17 mouse cellular contexts compared by ENCODE assay signal in the genomic region with DNA sequence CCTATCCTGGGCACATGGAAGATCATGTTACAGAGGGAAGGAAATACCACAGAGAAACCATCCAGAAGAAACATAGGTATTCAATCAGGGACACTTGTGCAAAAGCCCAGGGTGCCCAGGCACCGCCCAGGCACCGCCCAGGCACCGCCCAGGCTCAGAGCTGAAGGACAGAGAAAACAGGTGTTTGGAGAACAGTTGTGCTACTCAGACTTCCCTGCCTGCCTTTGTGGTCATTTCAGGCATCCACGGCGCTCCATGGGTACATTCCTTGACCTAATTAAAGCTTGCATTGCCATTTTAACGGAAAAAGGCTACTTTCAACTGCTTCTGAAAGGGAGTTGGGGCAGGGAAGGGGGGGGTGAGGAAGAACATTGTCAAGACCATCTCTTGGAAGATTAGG. TPM values are rescaled to one million over a fixed set of nuclear protein-coding genes. Genes with fewer than 3 reads are reported as not detected.
A peak's percentile ranks its signal among the peaks of the same experiment; 100 is the strongest.
DNase-seq lines count a peak whose midpoint lies in the region; ATAC-seq and TF ChIP-seq lines count a peak whose summit lies in the region.
"Had no signal": no experiment of that assay in that cellular context is flagged by ENCODE, and none has a peak within 500 bp of the region (broad histone marks: within the 10 kb centered on the region; RNA-seq: fewer than 3 reads in every experiment).

No protein-coding gene starts in this region.

- H3K4me1 ChIP-seq in hindbrain, embryonic 10.5 days (replicated peaks): peaks cover 12% of the 10 kb centered on the region
- H3K4me1 ChIP-seq in hindbrain, embryonic 14.5 days (replicated peaks; ENCODE audit: control insufficient read depth, insufficient read depth, low read length): no peaks in the 10 kb centered on the region
- no peaks in the 10 kb centered on the region for H3K4me1 ChIP-seq in ES-Bruce4 (ENCODE audit: control insufficient read depth, insufficient read depth, low read length)
- H3K4me1 ChIP-seq in limb, embryonic 12.5 days (replicated peaks): peaks cover 10% of the 10 kb centered on the region
- H3K4me1 ChIP-seq: hindbrain, embryonic 12.5 days; liver, embryonic 12.5 days had no signal

- no peak for TF ChIP-seq POLR2A in ES-Bruce4 (IDR thresholded peaks at IDR 0.05; ENCODE audit: insufficient read depth, low read length)

- no peaks in the 10 kb centered on the region for H3K36me3 ChIP-seq in hindbrain, embryonic 10.5 days
- no peaks in the 10 kb centered on the region for H3K36me3 ChIP-seq in hindbrain, embryonic 14.5 days (replicated peaks; ENCODE audit: control insufficient read depth, insufficient read depth)
- H3K36me3 ChIP-seq in ES-Bruce4 (ENCODE audit: control insufficient read depth, insufficient read depth, low read length, poor library complexity, severe bottlenecking): no peaks in the 10 kb centered on the region
- no peaks in the 10 kb centered on the region for H3K36me3 ChIP-seq in limb, embryonic 12.5 days
- H3K36me3 ChIP-seq: embryonic facial prominence, embryonic 13.5 days; forebrain, embryonic 10.5 days; hindbrain, embryonic 12.5 days; liver, embryonic 12.5 days had no signal

- CTCF ChIA-PET in Patski (lab: Charles Lee): no interaction called here

- in situ Hi-C loops in Patski (cut with MboI; ENCODE audit: low pct_unique_long_range_greater_than_20kb): no loop called here

- 49% methylated on average over 6 of the region's 6 CpGs for WGBS in hindbrain, embryonic 10.5 days
- WGBS in hindbrain, embryonic 14.5 days: 48% methylated on average over 6 of the region's 6 CpGs
- 30% methylated on average over 6 of the region's 6 CpGs for WGBS in limb, embryonic 12.5 days

- no peak for ATAC-seq in hindbrain, embryonic 14.5 days (ENCODE audit: low FRiP score)
- peak; percentile 12 for ATAC-seq in Patski
- no peak for ATAC-seq in limb, embryonic 12.5 days (ENCODE audit: insufficient number of reproducible peaks, insufficient read depth, low FRiP score, low TSS enrichment, low read depth)
- no peak for ATAC-seq in CD4-positive, CD25-positive, alpha-beta regulatory T cell, adult 4 months
- ATAC-seq: liver, embryonic 12.5 days had no signal

- TF ChIP-seq CTCF in ES-Bruce4 (IDR thresholded peaks at IDR 0.05; ENCODE audit: low read depth, low read length) (no peak), Patski (IDR thresholded peaks at IDR 0.05) (no peak)

- DNase-seq in hindbrain, embryonic 10.5 days (ENCODE audit: low spot score): no peak
- DNase-seq in hindbrain, embryonic 14.5 days (ENCODE audit: low spot score): no peak
- DNase-seq in Patski (ENCODE audit: low read depth, low spot score): no peak
- DNase-seq in cerebellum, adult 9-10 months: no peak
- DNase-seq: adrenal gland, postnatal 25 days; cerebellum, postnatal 10 days; heart, adult 2 months; kidney, adult 11 months; thymus, adult 2 months had no signal

- POLR2A ChIA-PET in Patski (lab: Charles Lee): no interaction called here

- no peak overlapping the region for H3K9ac ChIP-seq in hindbrain, embryonic 14.5 days
- no peak overlapping the region for H3K9ac ChIP-seq in ES-Bruce4 (ENCODE audit: low read depth, poor library complexity, severe bottlenecking)
- no peak overlapping the region for H3K9ac ChIP-seq in limb, embryonic 12.5 days (replicated peaks)
- H3K9ac ChIP-seq: embryonic facial prominence, embryonic 13.5 days; hindbrain, embryonic 12.5 days; liver, embryonic 12.5 days had no signal

- peak; percentile 68; the same call in 1 of the 2 replicates for TF ChIP-seq EP300 in ES-Bruce4 (IDR thresholded peaks at IDR 0.05; ENCODE audit: insufficient read depth, low read depth, low read length)

- H3K4me3 ChIP-seq in hindbrain, embryonic 10.5 days: no peak overlapping the region
- H3K4me3 ChIP-seq in hindbrain, embryonic 14.5 days (replicated peaks; ENCODE audit: low read length): no peak overlapping the region
- H3K4me3 ChIP-seq in ES-Bruce4 (ENCODE audit: low read depth, low read length): no peak overlapping the region
- H3K4me3 ChIP-seq in limb, embryonic 12.5 days (replicated peaks): no peak overlapping the region
- H3K4me3 ChIP-seq: embryonic facial prominence, embryonic 13.5 days; forebrain, embryonic 10.5 days; heart, adult 2 months; hindbrain, embryonic 12.5 days; liver, embryonic 12.5 days had no signal

- 0 out of 2 replicates have a peak overlapping the region, but pooled peaks have one; percentile 2 for H3K27ac ChIP-seq in hindbrain, embryonic 10.5 days
- no peak overlapping the region for H3K27ac ChIP-seq in hindbrain, embryonic 14.5 days
- H3K27ac ChIP-seq in ES-Bruce4 (ENCODE audit: insufficient read depth, low read length): no peak overlapping the region
- peak overlapping the region; percentile 35; the same call in 1 of the 2 replicates for H3K27ac ChIP-seq in limb, embryonic 12.5 days
- H3K27ac ChIP-seq: embryonic facial prominence, embryonic 13.5 days; forebrain, embryonic 10.5 days; heart, adult 2 months; hindbrain, embryonic 12.5 days; liver, embryonic 12.5 days had no signal

- H3K9me3 ChIP-seq in hindbrain, embryonic 10.5 days: no peaks in the 10 kb centered on the region; the same call in 1 of the 2 replicates
- no peaks in the 10 kb centered on the region for H3K9me3 ChIP-seq in hindbrain, embryonic 14.5 days (ENCODE audit: control insufficient read depth, low read length)
- H3K9me3 ChIP-seq in ES-Bruce4 (replicated peaks; ENCODE audit: control insufficient read depth, insufficient read depth, low read length, poor library complexity, severe bottlenecking): no peaks in the 10 kb centered on the region
- no peaks in the 10 kb centered on the region; the same call in 1 of the 2 replicates for H3K9me3 ChIP-seq in limb, embryonic 12.5 days
- H3K9me3 ChIP-seq: embryonic facial prominence, embryonic 13.5 days; forebrain, embryonic 10.5 days; hindbrain, embryonic 12.5 days; liver, embryonic 12.5 days had no signal

- no peaks in the 10 kb centered on the region for H3K27me3 ChIP-seq in hindbrain, embryonic 10.5 days (ENCODE audit: insufficient read depth, poor library complexity, severe bottlenecking)
- no peaks in the 10 kb centered on the region for H3K27me3 ChIP-seq in hindbrain, embryonic 14.5 days (ENCODE audit: control insufficient read depth, insufficient read depth, low read length)
- H3K27me3 ChIP-seq in ES-Bruce4 (ENCODE audit: control insufficient read depth, insufficient read depth, low read length, poor library complexity, severe bottlenecking) (no peaks in the 10 kb centered on the region), Patski (no peaks in the 10 kb centered on the region)
- no peaks in the 10 kb centered on the region for H3K27me3 ChIP-seq in limb, embryonic 12.5 days
- H3K27me3 ChIP-seq: CH12.LX; embryonic facial prominence, embryonic 13.5 days; hindbrain, embryonic 12.5 days; liver, embryonic 12.5 days had no signal

- no peak overlapping the region for H3K4me2 ChIP-seq in hindbrain, embryonic 14.5 days (replicated peaks)
- H3K4me2 ChIP-seq in limb, embryonic 12.5 days: no peak overlapping the region
- H3K4me2 ChIP-seq: embryonic facial prominence, embryonic 13.5 days; hindbrain, embryonic 12.5 days; liver, embryonic 12.5 days had no signal

RNA-seq across cellular contexts. Expression of a gene that starts 40.1 kb away (rescaled TPM):
- polyA plus RNA-seq in hindbrain, embryonic 10.5 days (2016; fragmentation: Nextera tagmentation; extraction: Ambion mirVana): 27.3 and 29.9 TPM in 2 replicates
- polyA plus RNA-seq in hindbrain, embryonic 14.5 days (2014; fragmentation: Nextera tagmentation; extraction: Ambion mirVana): 22.4 and 26.5 TPM in 2 replicates
- 110 and 111 TPM in 2 replicates for polyA plus RNA-seq in ES-Bruce4 (2011; ENCODE audit: insufficient read depth, insufficient read length, low read depth, missing spikeins)
- 72.3 TPM for polyA plus RNA-seq in Patski (2021)
- 16.8 and 24.0 TPM in 2 replicates for polyA plus RNA-seq in limb, embryonic 12.5 days (2016; fragmentation: Nextera tagmentation; extraction: Ambion mirVana)
- polyA plus RNA-seq in CD4-positive, CD25-positive, alpha-beta regulatory T cell, adult 4 months (2017; shearing (Covaris generic)): 10 to 100 TPM; 23.8 to 31.3 TPM

Comparison
In these comparisons a context has a peak if more than half of its experiments do, and no peak if none do; other contexts are left out.
1. H3K27ac ChIP-seq: peak in hindbrain, embryonic 10.5 days (single experiment) and limb, embryonic 12.5 days (single experiment); none in hindbrain, embryonic 14.5 days (single experiment) and ES-Bruce4 (single experiment).